Mouse (Mus musculus): ENCODE data around the gene Rbm45. TPM values are rescaled to one million over a fixed set of nuclear protein-coding genes. Genes with fewer than 3 reads are reported as not detected.
A peak's percentile ranks its signal among the peaks of the same experiment; 100 is the strongest.

The Rbm45 gene
- polyA plus RNA-seq, 1 experiment from 2014 or later = 10.7 TPM

- 61% methylated on average over 11 of the region's 11 CpGs for WGBS
- no peaks in the 10 kb centered on the region for H3K27me3 ChIP-seq (replicated peaks; ENCODE audit: control insufficient read depth, insufficient read depth, low read length)
These were observed 37.5 kb upstream of the Rbm45 start for GRCm38 (mm10) chr2:76332161-76332805.

GRCm38 (mm10) chr2:76334596-76334995, 35.2 kb upstream of the Rbm45 start:
- Histone ChIP-seq H3K4me3 (ENCODE audit: low read depth, low read length) (no peak overlapping the region), H3K4me2 (replicated peaks; ENCODE audit: low read depth) (no peak overlapping the region), H3K27me3 (replicated peaks; ENCODE audit: control insufficient read depth, insufficient read depth, low read length) (no peaks in the 10 kb centered on the region; the same call in 1 of the 2 replicates), H3K9ac (ENCODE audit: low read depth, low read length) (no peak overlapping the region), H3K9me3 (ENCODE audit: control insufficient read depth) (no peaks in the 10 kb centered on the region), H3K4me1 (replicated peaks; ENCODE audit: control insufficient read depth, insufficient read depth, low read length) (0 out of 2 replicates have a peak, but pooled peaks cover 5% of the 10 kb centered on the region), H3K27ac (ENCODE audit: low read depth, low read length) (no peak overlapping the region), H3K36me3 (ENCODE audit: control insufficient read depth, insufficient read depth) (no peaks in the 10 kb centered on the region)
- ATAC-seq = no peak
- TF ChIP-seq CTCF (IDR thresholded peaks at IDR 0.05; ENCODE audit: low read depth) = peak; percentile 48
- 83% methylated on average over 5 of the region's 5 CpGs for WGBS

More at GRCm38 (mm10) chr2:76332161-76332805, 37.5 kb upstream of the Rbm45 start:
- H3K36me3 ChIP-seq (ENCODE audit: control insufficient read depth, insufficient read depth) = no peaks in the 10 kb centered on the region
- H3K9me3 ChIP-seq (ENCODE audit: control insufficient read depth) = no peaks in the 10 kb centered on the region
- TF ChIP-seq CTCF (IDR thresholded peaks at IDR 0.05; ENCODE audit: low read depth) = no peak
- ATAC-seq = no peak
- no peaks in the 10 kb centered on the region for H3K4me1 ChIP-seq (replicated peaks; ENCODE audit: control insufficient read depth, insufficient read depth, low read length)
- no peak overlapping the region for H3K9ac ChIP-seq (ENCODE audit: low read depth, low read length)
- no peak overlapping the region for H3K4me3 ChIP-seq (ENCODE audit: low read depth, low read length)
- H3K27ac ChIP-seq (ENCODE audit: low read depth, low read length) = no peak overlapping the region
- H3K4me2 ChIP-seq (replicated peaks; ENCODE audit: low read depth) = no peak overlapping the region

- H3K9me3 ChIP-seq (ENCODE audit: control insufficient read depth) = no peaks in the 10 kb centered on the region
- WGBS = 15% methylated on average over 38 of the region's 41 CpGs
- TF ChIP-seq CTCF (IDR thresholded peaks at IDR 0.05; ENCODE audit: low read depth) = 0 out of 2 replicates have a peak, but pooled peaks have one; percentile 8
- peak within 1 kb of the TSS; percentile 94 for H3K4me2 ChIP-seq (replicated peaks; ENCODE audit: low read depth)
- no peaks in the 10 kb centered on the region; the same call in 1 of the 2 replicates for H3K27me3 ChIP-seq (replicated peaks; ENCODE audit: control insufficient read depth, insufficient read depth, low read length)
- H3K4me3 ChIP-seq (ENCODE audit: low read depth, low read length) = peak within 1 kb of the TSS; percentile 45
- H3K36me3 ChIP-seq (ENCODE audit: control insufficient read depth, insufficient read depth) = no peaks in the 10 kb centered on the region
- ATAC-seq = peak; percentile 98
- H3K9ac ChIP-seq (ENCODE audit: low read depth, low read length) = peak within 1 kb of the TSS; percentile 51
- H3K4me1 ChIP-seq (replicated peaks; ENCODE audit: control insufficient read depth, insufficient read depth, low read length) = 0 out of 2 replicates have a peak, but pooled peaks cover 5% of the 10 kb centered on the region
- no peak within 1 kb of the TSS for H3K27ac ChIP-seq (ENCODE audit: low read depth, low read length)
These were observed 31.3 kb upstream of the Rbm45 start, which contains the start of gene Pde11a for GRCm38 (mm10) chr2:76338215-76339156. Gene Pde11a, minus strand, starts transcription at chr2:76338774.

- Histone ChIP-seq H3K4me3 (ENCODE audit: low read depth, low read length) (no peak overlapping the region), H3K4me1 (replicated peaks; ENCODE audit: control insufficient read depth, insufficient read depth, low read length) (0 out of 2 replicates have a peak, but pooled peaks cover 5% of the 10 kb centered on the region), H3K4me2 (replicated peaks; ENCODE audit: low read depth) (no peak overlapping the region), H3K27me3 (replicated peaks; ENCODE audit: control insufficient read depth, insufficient read depth, low read length) (no peaks in the 10 kb centered on the region; the same call in 1 of the 2 replicates), H3K36me3 (ENCODE audit: control insufficient read depth, insufficient read depth) (no peaks in the 10 kb centered on the region), H3K9me3 (ENCODE audit: control insufficient read depth) (no peaks in the 10 kb centered on the region), H3K27ac (ENCODE audit: low read depth, low read length) (no peak overlapping the region), H3K9ac (ENCODE audit: low read depth, low read length) (no peak overlapping the region)
- TF ChIP-seq CTCF (IDR thresholded peaks at IDR 0.05; ENCODE audit: low read depth) = no peak
- WGBS = 88% methylated on average over 9 of the region's 9 CpGs
- ATAC-seq = no peak
These were observed 27.6 kb upstream of the Rbm45 start for GRCm38 (mm10) chr2:76342146-76342545.

GRCm38 (mm10) chr2:76347839-76348238, 21.9 kb upstream of the Rbm45 start:
- H3K27ac ChIP-seq (ENCODE audit: low read depth, low read length) = no peak overlapping the region
- H3K36me3 ChIP-seq (ENCODE audit: control insufficient read depth, insufficient read depth) = no peaks in the 10 kb centered on the region
- H3K4me1 ChIP-seq (replicated peaks; ENCODE audit: control insufficient read depth, insufficient read depth, low read length) = no peaks in the 10 kb centered on the region
- no peaks in the 10 kb centered on the region for H3K27me3 ChIP-seq (replicated peaks; ENCODE audit: control insufficient read depth, insufficient read depth, low read length)
- H3K4me2 ChIP-seq (replicated peaks; ENCODE audit: low read depth) = no peak overlapping the region
- no peak for ATAC-seq
- H3K4me3 ChIP-seq (ENCODE audit: low read depth, low read length) = no peak overlapping the region
- H3K9me3 ChIP-seq (ENCODE audit: control insufficient read depth) = no peaks in the 10 kb centered on the region
- no peak for TF ChIP-seq CTCF (IDR thresholded peaks at IDR 0.05; ENCODE audit: low read depth)
- no peak overlapping the region for H3K9ac ChIP-seq (ENCODE audit: low read depth, low read length)
- WGBS = 72% methylated on average over 6 of the region's 6 CpGs

- Histone ChIP-seq H3K4me1 (replicated peaks; ENCODE audit: control insufficient read depth, insufficient read depth, low read length) (no peaks in the 10 kb centered on the region), H3K27me3 (replicated peaks; ENCODE audit: control insufficient read depth, insufficient read depth, low read length) (no peaks in the 10 kb centered on the region), H3K4me2 (replicated peaks; ENCODE audit: low read depth) (no peak within 1 kb of the TSS), H3K36me3 (ENCODE audit: control insufficient read depth, insufficient read depth) (no peaks in the 10 kb centered on the region), H3K4me3 (ENCODE audit: low read depth, low read length) (no peak within 1 kb of the TSS), H3K9me3 (ENCODE audit: control insufficient read depth) (no peaks in the 10 kb centered on the region), H3K27ac (ENCODE audit: low read depth, low read length) (no peak within 1 kb of the TSS), H3K9ac (ENCODE audit: low read depth, low read length) (no peak within 1 kb of the TSS)
- TF ChIP-seq CTCF (IDR thresholded peaks at IDR 0.05; ENCODE audit: low read depth) = no peak
- 84% methylated on average over 11 of the region's 11 CpGs for WGBS
- ATAC-seq = no peak
These were observed 9.6 kb upstream of the Rbm45 start, which contains the start of gene Cyct for GRCm38 (mm10) chr2:76360226-76360625. Gene Cyct, minus strand, starts transcription at chr2:76360450.
